Mouse (Mus musculus) ovary, postnatal 36 days (tissue): Measurements from ENCODE around the gene S100a5.

Experiments used
- DNase-seq: peaks from one replicate; pipeline ENCODE4 v3.0.0; 2022; ENCODE audit warnings: low spot score, mixed read lengths

Gene S100a5

GRCm38 (mm10) chr3:90626266-90627021, 18.1 kb downstream of the S100a5 start:
- no peak for DNase-seq

GRCm38 (mm10) chr3:90627366-90627765, 19.0 kb downstream of the S100a5 start:
- no peak for DNase-seq

- DNase-seq: no peak
Measured at GRCm38 (mm10) chr3:90627807-90628206, 19.5 kb downstream of the S100a5 start.

- DNase-seq: no peak
Measured at GRCm38 (mm10) chr3:90629298-90629697, 21.0 kb downstream of the S100a5 start.

- DNase-seq: no peak
Measured at GRCm38 (mm10) chr3:90631984-90632383, 23.7 kb downstream of the S100a5 start.

GRCm38 (mm10) chr3:90638511-90639275, 30.4 kb downstream of the S100a5 start:
- no peak for DNase-seq

GRCm38 (mm10) chr3:90639511-90640154, 31.3 kb downstream of the S100a5 start:
- DNase-seq: no peak

GRCm38 (mm10) chr3:90640981-90641380, 32.7 kb downstream of the S100a5 start:
- DNase-seq: no peak

- peak; percentile 27 for DNase-seq
Measured at GRCm38 (mm10) chr3:90644220-90644619, 35.9 kb downstream of the S100a5 start.

GRCm38 (mm10) chr3:90647291-90647690, 39.0 kb downstream of the S100a5 start:
- DNase-seq: no peak

- DNase-seq: no peak
Measured at GRCm38 (mm10) chr3:90648981-90649380, 40.7 kb downstream of the S100a5 start.

- no peak for DNase-seq
Measured at GRCm38 (mm10) chr3:90649832-90650231, 41.5 kb downstream of the S100a5 start.

- DNase-seq: peak; percentile 48
Measured at GRCm38 (mm10) chr3:90652878-90653508, 44.7 kb downstream of the S100a5 start.

GRCm38 (mm10) chr3:90653717-90654116, 45.4 kb downstream of the S100a5 start, which contains the start of gene S100a7a:
Gene S100a7a, plus strand, starts transcription at chr3:90654017.
- DNase-seq: no peak

GRCm38 (mm10) chr3:90657405-90657804, 49.1 kb downstream of the S100a5 start:
- DNase-seq: no peak

GRCm38 (mm10) chr3:90659364-90660044, 51.2 kb downstream of the S100a5 start:
- DNase-seq: no peak
